Mouse (Mus musculus) CH12.LX (cell line): Measurements from ENCODE around the gene Mgat5b.

Experiments used
- CTCF ChIP-seq, 2 experiments: IDR thresholded peaks in 1 of 2; conservative IDR thresholded peaks in 1 of 2; 2 replicates each; pipeline ENCODE4 v1.5.1; 2011 to 2012; ENCODE audit warnings: low read depth in 2 of 2, low read length in 2 of 2, improper control_type of control experiment in 1 of 2, inconsistent platforms in 1 of 2, mild to moderate bottlenecking in 1 of 2, moderate library complexity in 1 of 2
- KAT2A ChIP-seq: IDR thresholded peaks from 2 replicates; pipeline ENCODE4 v1.6.1; 2012; ENCODE audit warnings: low read length, improper control_type of control experiment, inconsistent platforms; ENCODE audit not compliant: insufficient replicate concordance
- POLR2A ChIP-seq: IDR thresholded peaks from 2 replicates; pipeline ENCODE4 v1.6.1; 2011; ENCODE audit warnings: low read depth, mild to moderate bottlenecking, improper control_type of control experiment, low read length
- TBP ChIP-seq: conservative IDR thresholded peaks from 2 replicates; pipeline ENCODE4 v1.6.1; 2011; ENCODE audit warnings: low read depth, low read length, improper control_type of control experiment
- UBTF ChIP-seq: IDR thresholded peaks from 2 replicates; pipeline ENCODE4 v1.6.1; 2012; ENCODE audit warnings: low read depth, mild to moderate bottlenecking, inconsistent platforms, low read length, improper control_type of control experiment, moderate library complexity
- ZMIZ1 ChIP-seq: IDR thresholded peaks from 2 replicates; pipeline ENCODE4 v1.6.1; 2012; ENCODE audit warnings: low read depth, mild to moderate bottlenecking, inconsistent platforms, low read length, improper control_type of control experiment

GRCm38 (mm10) chr11:116905741-116906456 is 12.8 kb upstream of the Mgat5b start:
- TF ChIP-seq CTCF (conservative IDR thresholded peaks at IDR 0.05 in 1 of 2, IDR thresholded peaks at IDR 0.05 in 1 of 2; ENCODE audit: low read depth in 2 of 2, low read length in 2 of 2) (no peak), POLR2A (no peak), UBTF (no peak), KAT2A (no peak), ZMIZ1 (no peak), TBP (no peak)
